Mouse (Mus musculus): ENCODE results near the gene Tnrc6b.

DNA sequence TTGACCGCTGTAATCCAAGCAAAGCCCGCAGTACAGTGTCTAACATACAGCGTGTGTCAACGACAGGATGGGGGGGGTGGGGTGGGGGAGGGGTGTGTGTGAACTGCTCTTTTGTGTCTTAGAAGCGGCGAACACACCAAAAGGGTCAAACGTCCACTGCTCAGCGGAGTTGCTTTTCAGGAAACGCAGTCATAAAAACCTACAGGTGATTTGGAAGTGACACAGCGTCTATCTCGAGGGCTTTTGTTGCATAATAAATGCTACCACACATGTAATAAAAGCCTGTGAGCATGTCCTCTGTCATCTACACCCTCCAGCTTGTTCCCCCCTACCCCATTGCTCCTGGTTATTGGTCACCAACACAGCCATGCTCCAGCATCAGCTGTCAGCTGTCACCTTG lies 4.5 kb upstream of the Tnrc6b start:
- no peak for TF ChIP-seq CTCF (IDR thresholded peaks at IDR 0.05; ENCODE audit: control insufficient read depth, insufficient read depth, low read length)
- no peak for TF ChIP-seq POLR2A (IDR thresholded peaks at IDR 0.05; ENCODE audit: borderline replicate concordance, control insufficient read depth, low read depth, low read length)

Data from bone marrow, adult 2 months (tissue).